Mouse (Mus musculus): ENCODE measurements around the gene Pcgf2.
"Not testable (repeated sequence)": the region's sequence is repeated elsewhere in the genome, so short reads cannot be mapped to it uniquely, and the experiment has no call there.

DNA sequence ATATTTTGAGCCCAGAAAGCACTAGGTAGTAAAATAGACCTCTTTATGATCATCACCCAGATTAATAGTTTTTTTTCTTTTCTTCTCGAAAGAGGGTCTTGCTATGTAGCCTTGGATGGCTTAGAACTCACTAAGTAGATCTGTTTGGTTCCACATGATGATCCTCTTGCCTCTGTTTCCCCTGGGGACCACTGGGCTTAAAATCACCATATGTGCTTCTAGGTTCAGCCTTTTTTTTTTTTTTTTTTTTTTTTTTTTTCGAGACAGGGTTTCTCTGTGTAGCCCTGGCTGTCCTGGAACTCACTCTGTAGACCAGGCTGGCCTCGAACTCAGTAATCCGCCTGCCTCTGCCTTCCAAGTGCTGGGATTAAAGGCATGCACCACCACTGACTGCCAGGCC is 51.8 kb downstream of the Pcgf2 start:
- TF ChIP-seq CTCF (IDR thresholded peaks at IDR 0.05; ENCODE audit: insufficient read depth, low read length); POLR2A (IDR thresholded peaks at IDR 0.05; ENCODE audit: borderline replicate concordance, extremely low read depth, low read depth, low read length): not testable (repeated sequence)
